Mouse (Mus musculus) E14TG2a.4 (cell line): ENCODE measurements at regions not wholly inside any gene's neighbourhood (a gene's known extent, or its start where the extent isn't known, plus 50 kb on each side); places are given as distances from the start of the nearest gene placed in this dataset.

Source experiments
- CTCF ChIP-seq: conservative IDR thresholded peaks from 2 replicates; pipeline ENCODE4 v1.5.1; 2014; ENCODE audit warnings: low read length
- NANOG ChIP-seq: IDR thresholded peaks from 2 replicates; pipeline ENCODE4 v1.6.1; 2014; ENCODE audit warnings: borderline replicate concordance, low read length, mixed read lengths
- POU5F1 ChIP-seq: IDR thresholded peaks from 2 replicates; pipeline ENCODE4 v1.6.1; 2014; ENCODE audit warnings: low read length, borderline replicate concordance

GRCm38 (mm10) chr13:39834521-39835245, 526.6 kb downstream of the Ofcc1 start:
- TF ChIP-seq CTCF: no peak
- TF ChIP-seq NANOG: no peak
- no peak for TF ChIP-seq POU5F1
